Comparison of ENCODE assay signal across 19 mouse cellular contexts in the genomic region with DNA sequence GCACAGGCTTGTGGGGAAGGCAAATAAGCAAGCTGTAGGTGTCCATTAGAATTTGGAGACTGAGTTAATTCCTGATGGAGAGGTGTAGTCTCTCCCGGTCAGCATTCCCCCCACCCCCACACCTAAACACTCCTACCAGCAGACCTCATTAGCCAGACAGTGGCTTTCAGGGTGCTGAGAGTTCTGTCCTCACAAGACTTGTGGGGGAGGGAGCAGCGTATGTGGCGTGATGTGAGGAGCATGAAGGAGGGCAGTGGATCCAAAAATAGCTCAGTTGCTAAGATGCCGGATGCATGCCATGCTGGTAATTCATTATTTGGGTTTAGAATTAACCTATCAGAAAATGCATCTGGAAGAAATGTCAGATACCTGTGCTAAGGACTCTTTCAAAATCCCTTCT.
DNase-seq lines count a peak whose midpoint lies in the region; ATAC-seq and TF ChIP-seq lines count a peak whose summit lies in the region.
"Had no signal": no experiment of that assay in that cellular context is flagged by ENCODE, and none has a peak within 500 bp of the region (broad histone marks: within the 10 kb centered on the region; RNA-seq: fewer than 3 reads in every experiment).

No protein-coding gene starts in this region.

- intact Hi-C loops in heart, postnatal 25 days (cut with DNase I): no loop called here

- no peak for TF ChIP-seq POLR2A in kidney, adult 2 months (IDR thresholded peaks at IDR 0.05; ENCODE audit: low read depth, low read length)

- ATAC-seq in heart, postnatal 0 days (ENCODE audit: insufficient read depth, low read depth): peak; percentile 58
- ATAC-seq in kidney, embryonic 14.5 days (ENCODE audit: low FRiP score, low TSS enrichment): no peak
- ATAC-seq: inflammation-experienced regulatory T-cells, adult 6 months had no signal

- no peaks in the 10 kb centered on the region for H3K36me3 ChIP-seq in heart, postnatal 0 days (replicated peaks; ENCODE audit: control insufficient read depth, insufficient read depth, low read length)
- H3K36me3 ChIP-seq in kidney, embryonic 14.5 days (ENCODE audit: control insufficient read depth, insufficient read depth, low read length): no peaks in the 10 kb centered on the region
- no peaks in the 10 kb centered on the region for H3K36me3 ChIP-seq in kidney, adult 2 months (ENCODE audit: control insufficient read depth, insufficient read depth, low read length)
- H3K36me3 ChIP-seq: embryonic facial prominence, embryonic 15.5 days; forebrain, embryonic 10.5 days; G1E; kidney, embryonic 15.5 days; liver, embryonic 13.5 days; lung, embryonic 15.5 days; midbrain, embryonic 12.5 days had no signal

- TF ChIP-seq CTCF in heart, postnatal 0 days (IDR thresholded peaks at IDR 0.05; ENCODE audit: low read depth): no peak
- no peak for TF ChIP-seq CTCF in kidney, adult 2 months (conservative IDR thresholded peaks at IDR 0.05; ENCODE audit: insufficient read depth, insufficient read length, low read depth, low read length)

- H3K27ac ChIP-seq in heart, postnatal 0 days (ENCODE audit: low read depth): peak overlapping the region; percentile 4; the same call in 1 of the 2 replicates
- H3K27ac ChIP-seq in kidney, embryonic 14.5 days (ENCODE audit: low read depth, low read length): no peak overlapping the region
- no peak overlapping the region for H3K27ac ChIP-seq in kidney, adult 2 months (ENCODE audit: insufficient read depth, low read depth, low read length)
- H3K27ac ChIP-seq: embryonic facial prominence, embryonic 15.5 days; forebrain, embryonic 10.5 days; kidney, embryonic 15.5 days; liver, embryonic 13.5 days; lung, embryonic 15.5 days; macrophage; midbrain, embryonic 12.5 days had no signal

- no peaks in the 10 kb centered on the region for H3K9me3 ChIP-seq in heart, postnatal 0 days (replicated peaks; ENCODE audit: control insufficient read depth, low read length)
- H3K9me3 ChIP-seq in kidney, embryonic 14.5 days (ENCODE audit: control insufficient read depth, low read length): no peaks in the 10 kb centered on the region
- H3K9me3 ChIP-seq: embryonic facial prominence, embryonic 15.5 days; forebrain, embryonic 10.5 days; kidney, embryonic 15.5 days; liver, embryonic 13.5 days; lung, embryonic 15.5 days; midbrain, embryonic 12.5 days had no signal

- no peaks in the 10 kb centered on the region for H3K27me3 ChIP-seq in heart, postnatal 0 days (ENCODE audit: control insufficient read depth, insufficient read depth, low read length)
- no peaks in the 10 kb centered on the region for H3K27me3 ChIP-seq in kidney, embryonic 14.5 days (ENCODE audit: control insufficient read depth, insufficient read depth, low read length)
- H3K27me3 ChIP-seq in kidney, adult 2 months (replicated peaks; ENCODE audit: control insufficient read depth, insufficient read depth, low read length): no peaks in the 10 kb centered on the region
- H3K27me3 ChIP-seq: embryonic facial prominence, embryonic 15.5 days; liver, embryonic 13.5 days; lung, embryonic 15.5 days; midbrain, embryonic 12.5 days had no signal

- 18% methylated on average over 4 of the region's 4 CpGs for WGBS in heart, postnatal 0 days
- 42% methylated on average over 4 of the region's 4 CpGs for WGBS in kidney, embryonic 14.5 days
- WGBS in kidney, adult 2 months: 29% methylated on average over 4 of the region's 4 CpGs

- DNase-seq in heart, adult 18-20 months: peak; percentile 25 to 33
- DNase-seq in heart, postnatal 25 days (ENCODE audit: low spot score): no peak
- peak; percentile 80 for DNase-seq in brain, adult 2 months (ENCODE audit: low read depth, low spot score)
- DNase-seq in heart, adult 9 months (ENCODE audit: low spot score in 2 of 2): peak; percentile 16 to 34
- DNase-seq in heart, postnatal 0 days (ENCODE audit: low spot score): peak; percentile 58
- no peak for DNase-seq in kidney, adult 2 months
- DNase-seq: cerebellum, adult 11 months; gastrocnemius, postnatal 14 days; liver, embryonic 13.5 days; right cerebral cortex, postnatal 14 days had no signal

- no peak for TF ChIP-seq EP300 in heart, postnatal 0 days (IDR thresholded peaks at IDR 0.05; ENCODE audit: low read depth)

- H3K4me3 ChIP-seq in heart, postnatal 0 days (ENCODE audit: low read depth, low read length): no peak overlapping the region
- H3K4me3 ChIP-seq in kidney, embryonic 14.5 days (ENCODE audit: low read length): no peak overlapping the region
- H3K4me3 ChIP-seq in kidney, adult 2 months (ENCODE audit: insufficient read depth, low read depth, low read length): no peak overlapping the region
- H3K4me3 ChIP-seq: embryonic facial prominence, embryonic 15.5 days; forebrain, embryonic 10.5 days; kidney, embryonic 15.5 days; liver, embryonic 13.5 days; lung, embryonic 15.5 days; midbrain, embryonic 12.5 days had no signal

- peak overlapping the region; percentile 27; the same call in 1 of the 2 replicates for H3K4me2 ChIP-seq in heart, postnatal 0 days (ENCODE audit: low read depth, low read length)
- no peak overlapping the region for H3K4me2 ChIP-seq in kidney, embryonic 14.5 days (replicated peaks; ENCODE audit: low read depth, low read length)
- H3K4me2 ChIP-seq: embryonic facial prominence, embryonic 15.5 days; kidney, embryonic 15.5 days; liver, embryonic 13.5 days; lung, embryonic 15.5 days; midbrain, embryonic 12.5 days had no signal

- H3K4me1 ChIP-seq in heart, postnatal 0 days (ENCODE audit: control insufficient read depth, insufficient read depth): peaks cover 27% of the 10 kb centered on the region
- H3K4me1 ChIP-seq in kidney, embryonic 14.5 days (ENCODE audit: control insufficient read depth, insufficient read depth, low read length): peaks cover 4% of the 10 kb centered on the region; the same call in 1 of the 2 replicates
- no peaks in the 10 kb centered on the region for H3K4me1 ChIP-seq in kidney, adult 2 months (ENCODE audit: control insufficient read depth, insufficient read depth, low read length)
- H3K4me1 ChIP-seq: embryonic facial prominence, embryonic 15.5 days; kidney, embryonic 15.5 days; liver, embryonic 13.5 days; lung, embryonic 15.5 days had no signal

- H3K9ac ChIP-seq in heart, postnatal 0 days (replicated peaks; ENCODE audit: low read depth, low read length): no peak overlapping the region
- H3K9ac ChIP-seq in kidney, embryonic 14.5 days (ENCODE audit: low read depth, low read length): no peak overlapping the region
- H3K9ac ChIP-seq: embryonic facial prominence, embryonic 15.5 days; kidney, embryonic 15.5 days; liver, embryonic 13.5 days; lung, embryonic 15.5 days; midbrain, embryonic 12.5 days had no signal

Comparison
In these comparisons a context has a peak if more than half of its experiments do, and no peak if none do; other contexts are left out.
1. DNase-seq: peak in heart, adult 18-20 months (2 of 2), brain, adult 2 months (single experiment), heart, adult 9 months (2 of 2) and heart, postnatal 0 days (single experiment); none in heart, postnatal 25 days (single experiment) and kidney, adult 2 months (single experiment).